Mouse (Mus musculus) c-Kit-positive CD71-positive TER-119-positive erythroid progenitor cells, embryonic 14.5 days (primary cell): ENCODE data around the gene Ackr2.

Source experiments
- DNase-seq: peaks from one replicate; pipeline ENCODE4 v3.0.0-alpha.2; 2013; ENCODE audit warnings: low spot score

Ackr2 gene

DNA sequence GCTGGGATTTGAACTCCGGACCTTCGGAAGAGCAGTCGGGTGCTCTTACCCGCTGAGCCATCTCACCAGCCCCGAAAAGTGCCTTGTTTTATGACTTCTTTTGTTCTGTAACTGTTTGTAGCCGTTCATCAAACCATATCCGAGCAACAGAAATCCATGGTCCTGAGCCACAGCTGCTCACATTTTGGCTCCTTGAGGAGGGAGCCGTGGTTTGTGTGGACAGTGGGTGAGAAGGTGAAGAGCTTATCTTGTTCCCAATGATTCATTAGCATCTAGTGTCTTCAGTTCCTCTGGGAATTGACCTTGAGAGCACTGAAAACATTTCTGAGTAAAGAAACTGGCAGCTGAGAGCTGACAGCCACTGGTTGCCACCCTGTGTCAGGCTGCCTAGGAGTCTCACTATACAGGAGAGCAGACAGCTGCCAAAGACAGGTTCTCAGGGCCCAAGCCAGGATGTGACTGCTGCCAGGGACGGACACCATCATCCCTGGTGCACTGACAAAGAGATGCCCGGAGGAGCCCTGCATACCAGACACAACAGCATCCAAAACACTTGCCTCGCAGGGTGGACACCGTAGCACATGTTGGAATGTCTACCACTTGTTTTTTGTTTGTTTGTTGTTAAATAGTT lies 6.0 kb upstream of the Ackr2 start:
- no peak for DNase-seq

DNA sequence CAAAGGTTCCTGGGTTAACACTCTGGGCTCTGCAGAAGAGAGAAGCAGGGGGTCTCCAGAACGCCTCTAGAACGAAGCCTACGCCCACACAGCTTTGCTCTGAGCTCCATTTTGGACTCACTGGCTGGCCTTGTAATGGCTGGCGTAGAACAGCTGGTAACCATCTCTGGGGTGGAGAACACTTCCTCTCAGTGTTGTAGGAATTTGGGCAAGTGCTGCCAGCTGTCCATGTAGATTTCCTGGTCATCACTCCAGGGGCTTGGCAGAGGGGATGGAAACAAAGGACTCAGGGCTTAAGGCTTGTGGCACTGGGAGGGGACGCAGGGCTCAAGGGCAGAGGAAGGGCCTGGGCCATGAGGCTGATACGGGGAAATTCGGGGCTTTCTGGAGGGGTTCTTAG lies 3.7 kb upstream of the Ackr2 start:
- no peak for DNase-seq

- no peak for DNase-seq
These were observed 2.7 kb upstream of the Ackr2 start for GRCm38 (mm10) chr9:121895392-121895993.

DNA sequence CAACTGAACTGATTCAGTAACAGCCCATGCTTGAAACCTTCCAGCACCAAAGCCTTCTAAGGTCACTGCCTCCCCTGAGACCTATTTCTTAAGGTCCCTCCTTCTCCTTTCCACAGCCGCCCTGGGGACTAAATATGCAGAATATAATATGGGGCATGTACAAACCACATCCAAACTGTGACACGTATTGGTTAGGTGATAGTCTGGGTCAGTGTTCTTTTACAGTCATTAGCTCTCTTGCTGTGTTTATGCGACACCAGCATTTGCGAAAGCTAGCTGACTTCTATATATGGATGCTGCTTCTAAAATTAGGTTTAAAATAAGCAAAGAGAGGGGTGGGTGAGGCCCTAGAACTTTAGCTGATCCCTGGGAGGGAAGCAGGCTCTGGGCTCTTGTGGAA lies 1.3 kb upstream of the Ackr2 start:
- DNase-seq, result no peak

- no peak for DNase-seq
These were observed 1.2 kb downstream of the Ackr2 start for GRCm38 (mm10) chr9:121899306-121899705.

- no peak for DNase-seq
These were observed 2.2 kb downstream of the Ackr2 start for GRCm38 (mm10) chr9:121900282-121900855.

DNA sequence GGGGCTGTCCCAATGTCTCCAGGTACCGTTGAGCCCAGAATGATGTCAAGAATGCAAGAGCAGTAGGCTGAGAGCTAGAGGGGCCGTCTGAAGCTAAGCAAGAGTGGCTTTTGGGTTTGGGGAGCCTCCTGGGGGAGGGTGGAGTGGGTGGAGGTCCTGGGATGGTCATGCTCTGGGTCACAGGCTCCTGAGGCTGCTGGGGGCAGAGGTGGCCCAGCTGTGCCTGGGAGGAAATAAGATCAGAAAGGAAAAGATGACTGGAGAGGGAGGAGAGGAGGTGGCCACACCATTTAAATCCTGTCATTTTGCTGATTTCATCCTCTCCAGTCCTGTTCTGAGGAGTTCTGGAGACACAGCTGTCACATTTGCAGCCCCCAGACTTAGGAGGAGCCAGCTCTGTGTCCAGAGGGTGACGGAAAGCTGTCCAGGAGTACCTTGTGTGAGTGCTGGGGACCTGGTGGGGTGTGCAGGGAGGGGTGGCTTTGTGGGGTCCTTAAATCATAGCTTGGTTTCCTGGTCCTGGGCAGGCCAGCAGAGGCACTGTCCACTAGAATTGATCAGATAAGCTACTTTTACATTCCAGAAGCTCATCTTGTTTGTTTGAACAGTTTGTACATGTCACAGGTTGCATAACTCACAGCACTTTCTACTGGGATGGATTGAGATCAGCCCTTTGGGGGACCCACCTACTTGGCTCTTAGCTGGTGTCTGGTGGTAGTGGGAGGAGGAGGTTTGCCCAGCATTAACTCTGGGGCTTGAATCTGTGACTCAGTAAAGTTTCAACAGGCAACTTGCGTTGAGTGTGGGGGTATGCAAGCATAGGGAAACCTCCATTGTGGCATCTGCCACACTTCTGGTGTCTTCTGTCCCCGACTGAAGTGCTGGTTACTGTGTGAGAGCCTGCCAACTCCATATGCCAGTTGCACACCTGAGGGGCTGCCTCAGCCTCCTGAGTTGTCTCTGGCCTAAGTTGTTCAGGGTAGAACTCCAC lies 3.9 kb downstream of the Ackr2 start:
- no peak for DNase-seq

GRCm38 (mm10) chr9:121903476-121904305 lies 5.5 kb downstream of the Ackr2 start:
- no peak for DNase-seq

GRCm38 (mm10) chr9:121904319-121904718 lies 6.2 kb downstream of the Ackr2 start:
- DNase-seq, result no peak

GRCm38 (mm10) chr9:121904946-121905345 lies 6.8 kb downstream of the Ackr2 start:
- DNase-seq, result no peak

GRCm38 (mm10) chr9:121905556-121906185 lies 7.5 kb downstream of the Ackr2 start:
- no peak for DNase-seq

- no peak for DNase-seq
These were observed 8.3 kb downstream of the Ackr2 start for GRCm38 (mm10) chr9:121906456-121906855.

- no peak for DNase-seq
These were observed 9.4 kb downstream of the Ackr2 start for GRCm38 (mm10) chr9:121907356-121908070.

GRCm38 (mm10) chr9:121908321-121908720 lies 10.2 kb downstream of the Ackr2 start:
- no peak for DNase-seq

- no peak for DNase-seq
These were observed 11.5 kb downstream of the Ackr2 start for GRCm38 (mm10) chr9:121909635-121910034.

- no peak for DNase-seq
These were observed 13.0 kb downstream of the Ackr2 start for GRCm38 (mm10) chr9:121911196-121911595.

DNA sequence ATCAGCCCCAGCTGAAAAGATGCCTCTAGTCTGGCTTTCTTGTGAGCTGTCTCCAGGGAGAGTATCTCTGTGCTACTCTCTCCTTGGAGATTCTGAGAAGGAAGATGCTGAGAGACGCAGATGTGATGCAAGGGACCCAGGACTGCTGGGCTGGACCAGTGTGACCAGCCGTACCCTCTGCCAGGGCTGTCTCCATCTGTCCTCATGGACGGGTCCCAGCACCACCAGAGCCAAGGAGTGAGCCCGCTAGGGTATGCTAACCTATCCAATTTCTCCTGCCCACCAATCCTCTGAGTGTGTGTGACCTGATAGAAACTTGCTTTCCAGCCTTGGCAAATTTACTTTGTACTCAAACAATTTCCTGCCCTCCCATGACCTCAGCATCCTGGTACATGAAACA lies 14.6 kb downstream of the Ackr2 start:
- no peak for DNase-seq

- DNase-seq, result no peak
These were observed 16.1 kb downstream of the Ackr2 start for GRCm38 (mm10) chr9:121914226-121914757.

- no peak for DNase-seq
These were observed 16.9 kb downstream of the Ackr2 start for GRCm38 (mm10) chr9:121915056-121915455.

DNA sequence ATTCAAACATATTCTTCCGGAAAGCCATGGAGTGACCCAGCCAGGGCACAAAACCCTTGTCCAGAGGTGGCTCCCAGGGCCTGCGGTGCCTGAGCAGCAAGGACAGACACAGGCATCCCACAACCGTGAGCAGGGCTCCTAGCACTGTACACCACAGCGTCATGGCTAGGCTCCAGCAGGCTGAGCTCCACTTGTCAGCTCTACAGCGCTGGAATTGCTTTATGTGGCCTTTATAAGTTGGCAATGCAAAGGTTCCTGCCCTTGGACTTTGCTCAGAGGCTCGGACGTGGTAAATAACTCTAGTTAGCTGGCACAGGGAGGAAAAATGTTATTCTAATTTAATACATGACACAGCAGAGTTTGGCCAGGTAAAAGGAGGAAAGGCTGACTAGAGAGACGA lies 17.9 kb downstream of the Ackr2 start, which contains the start of gene Cyp8b1:
Gene Cyp8b1 (minus strand): TSS at position 204 of the 400 bp plus-strand sequence.
- no peak for DNase-seq
